Mouse (Mus musculus) left cerebral cortex, adult 9 months (tissue): ENCODE data around the gene Tm4sf5.
"Not testable (repeated sequence)": the region's sequence is repeated elsewhere in the genome, so short reads cannot be mapped to it uniquely, and the experiment has no call there.

ENCODE experiments used
- DNase-seq, 2 experiments: peaks; one replicate each; pipeline ENCODE4 v3.0.0; 2022; ENCODE audit warnings: low spot score in 2 of 2

Gene Tm4sf5

GRCm38 (mm10) chr11:70509753-70510564 lies 4.9 kb downstream of the Tm4sf5 start:
- peak in 1 of 2 experiments; percentile 55 for DNase-seq

GRCm38 (mm10) chr11:70511242-70511641 lies 6.2 kb downstream of the Tm4sf5 start:
- no peak for DNase-seq

- DNase-seq = no peak
Measured at GRCm38 (mm10) chr11:70511825-70512224, 6.8 kb downstream of the Tm4sf5 start.

GRCm38 (mm10) chr11:70512709-70513342 lies 7.8 kb downstream of the Tm4sf5 start:
- no peak for DNase-seq

- no peak for DNase-seq
Measured at GRCm38 (mm10) chr11:70513520-70513919, 8.5 kb downstream of the Tm4sf5 start.

GRCm38 (mm10) chr11:70514288-70514687 lies 9.2 kb downstream of the Tm4sf5 start, which contains the start of gene Vmo1:
Gene Vmo1 (minus strand): TSS chr11:70514616.
- no peak for DNase-seq

GRCm38 (mm10) chr11:70516352-70516751 lies 11.3 kb downstream of the Tm4sf5 start:
- peak in 1 of 2 experiments; percentile 43 for DNase-seq

GRCm38 (mm10) chr11:70518436-70518835 lies 13.4 kb downstream of the Tm4sf5 start:
- DNase-seq = no peak

- DNase-seq = no peak
Measured at GRCm38 (mm10) chr11:70518923-70519322, 13.9 kb downstream of the Tm4sf5 start, which contains the start of gene Gltpd2. Gene Gltpd2 (plus strand): TSS chr11:70519196.

GRCm38 (mm10) chr11:70520178-70520769 lies 15.2 kb downstream of the Tm4sf5 start:
- DNase-seq = no peak

GRCm38 (mm10) chr11:70523306-70523989 lies 18.4 kb downstream of the Tm4sf5 start:
- not testable (repeated sequence) for DNase-seq

- DNase-seq = no peak
Measured at GRCm38 (mm10) chr11:70524782-70525181, 19.7 kb downstream of the Tm4sf5 start.

GRCm38 (mm10) chr11:70525184-70525678 lies 20.2 kb downstream of the Tm4sf5 start, which contains the start of gene Psmb6:
Gene Psmb6 (plus strand): TSS chr11:70525367.
- DNase-seq = peak; percentile 89 to 95

- no peak for DNase-seq
Measured at GRCm38 (mm10) chr11:70525726-70526125, 20.7 kb downstream of the Tm4sf5 start.

- no peak for DNase-seq
Measured at GRCm38 (mm10) chr11:70526211-70526610, 21.2 kb downstream of the Tm4sf5 start.

- no peak for DNase-seq
Measured at GRCm38 (mm10) chr11:70528610-70529009, 23.6 kb downstream of the Tm4sf5 start.

GRCm38 (mm10) chr11:70531065-70531464 lies 26.0 kb downstream of the Tm4sf5 start:
- DNase-seq = not testable (repeated sequence)

GRCm38 (mm10) chr11:70532839-70533238 lies 27.8 kb downstream of the Tm4sf5 start, which contains the start of gene Gm40193:
Gene Gm40193 (minus strand): TSS chr11:70532939.
- DNase-seq = no peak

GRCm38 (mm10) chr11:70539423-70539822 lies 34.4 kb downstream of the Tm4sf5 start:
- DNase-seq = no peak

GRCm38 (mm10) chr11:70539877-70540587 lies 35.0 kb downstream of the Tm4sf5 start, which contains the start of gene Pld2:
Gene Pld2 (plus strand): TSS chr11:70540064.
- DNase-seq = peak; percentile 36 to 79

GRCm38 (mm10) chr11:70540928-70541327 lies 35.9 kb downstream of the Tm4sf5 start:
- DNase-seq = no peak
